Mouse (Mus musculus) cerebral cortex, adult 2 months (tissue): Measurements from ENCODE around the gene Rc3h1.

Experiments used
- WGBS: fragments of 180-500 bp; shearing (Covaris S2); methylation state at CpG from one replicate; pipeline ENCODE4 v1.1.7; 2018; 5-methylcytosine and 5-hydroxymethylcytosine counted together

Rc3h1 gene

DNA sequence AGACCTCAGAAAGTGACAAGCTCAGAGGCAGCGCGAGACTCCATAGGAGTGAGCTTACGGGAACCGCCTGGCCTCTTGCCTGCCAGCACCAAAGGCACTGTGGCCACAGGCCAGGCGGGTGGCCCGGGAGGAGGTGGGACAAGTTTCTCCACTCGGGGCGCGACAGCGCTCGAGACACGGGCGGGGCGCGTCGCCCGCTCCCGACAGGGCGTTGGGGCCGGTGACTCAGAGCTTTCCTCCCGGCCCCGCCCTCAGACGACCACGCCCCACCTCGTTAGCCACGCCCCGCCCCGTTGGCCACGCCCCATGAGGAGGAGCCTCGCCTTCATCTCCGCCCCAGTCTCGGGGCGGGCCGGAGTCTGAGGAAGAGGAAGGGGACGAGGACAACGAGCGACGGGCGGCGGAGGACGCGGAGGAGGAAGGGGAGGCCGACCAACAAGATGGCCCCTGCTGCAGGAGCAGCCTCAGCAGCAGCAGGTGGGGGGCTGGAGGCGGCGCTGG is at the start of gene Rc3h1:
Gene Rc3h1, plus strand, starts transcription at position 362 of the 501 bp plus-strand sequence.
- WGBS: under 1% methylated on average over 45 of the region's 45 CpGs

DNA sequence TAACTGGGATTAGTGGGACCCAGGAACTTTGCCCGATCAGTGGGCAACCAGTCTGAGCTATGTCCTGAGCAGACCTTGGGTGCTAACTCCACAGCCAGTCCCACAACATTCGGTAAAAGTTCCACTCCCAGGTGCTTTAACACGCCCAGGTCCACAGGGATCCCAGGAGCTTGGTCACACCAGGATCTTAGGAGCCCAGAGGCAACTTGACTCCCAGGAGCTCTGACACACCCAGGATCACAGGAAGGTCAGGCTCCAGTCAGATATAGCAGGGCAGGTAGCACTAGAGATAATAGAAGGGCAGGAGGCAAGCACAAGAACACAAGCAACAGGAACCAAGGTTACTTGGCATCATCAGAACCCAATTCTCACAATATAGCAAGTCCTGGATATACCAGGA is 48.1 kb upstream of the Rc3h1 start:
- 96% methylated on average over 3 of the region's 3 CpGs for WGBS

DNA sequence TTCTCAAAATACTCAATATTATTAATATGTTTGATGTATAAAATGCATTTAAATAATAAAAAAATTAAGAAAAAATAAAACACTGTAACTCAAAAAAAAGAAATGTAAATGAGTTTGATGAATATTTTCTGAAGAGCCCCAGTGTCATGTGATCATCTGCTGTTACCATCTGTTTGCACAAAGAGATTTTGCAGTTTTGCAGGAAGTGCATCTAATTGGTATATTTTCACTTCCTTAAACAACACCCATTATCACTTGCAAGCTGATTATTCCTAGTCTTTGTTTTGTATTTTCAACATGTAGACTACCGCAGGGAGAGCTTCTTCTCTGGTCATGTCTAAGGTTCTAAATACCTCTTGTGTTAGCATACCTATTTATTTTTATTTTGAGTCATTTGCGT is 45.1 kb upstream of the Rc3h1 start:
- WGBS: 94% methylated on average over 2 of the region's 2 CpGs

DNA sequence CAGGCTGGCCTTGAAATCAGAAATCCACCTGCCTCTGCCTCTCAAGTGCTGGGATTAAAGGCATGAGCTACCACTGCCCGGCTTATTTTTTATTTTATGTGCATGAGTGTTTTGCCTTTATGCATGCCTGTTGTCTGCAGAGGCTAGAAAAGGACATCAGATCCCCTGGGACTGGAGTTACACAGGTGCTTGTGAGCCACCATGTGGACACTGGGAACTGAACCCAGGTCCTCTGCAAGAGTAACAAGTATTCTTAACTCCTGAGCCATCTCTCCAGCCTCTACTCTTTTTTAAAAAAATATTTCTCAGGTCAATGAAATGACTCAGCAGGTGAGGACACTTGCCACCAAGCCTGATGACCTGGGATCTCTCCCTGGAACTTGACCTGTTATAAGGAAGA is 44.6 kb upstream of the Rc3h1 start:
- WGBS: 93% methylated on average over 1 of the region's 1 CpGs

DNA sequence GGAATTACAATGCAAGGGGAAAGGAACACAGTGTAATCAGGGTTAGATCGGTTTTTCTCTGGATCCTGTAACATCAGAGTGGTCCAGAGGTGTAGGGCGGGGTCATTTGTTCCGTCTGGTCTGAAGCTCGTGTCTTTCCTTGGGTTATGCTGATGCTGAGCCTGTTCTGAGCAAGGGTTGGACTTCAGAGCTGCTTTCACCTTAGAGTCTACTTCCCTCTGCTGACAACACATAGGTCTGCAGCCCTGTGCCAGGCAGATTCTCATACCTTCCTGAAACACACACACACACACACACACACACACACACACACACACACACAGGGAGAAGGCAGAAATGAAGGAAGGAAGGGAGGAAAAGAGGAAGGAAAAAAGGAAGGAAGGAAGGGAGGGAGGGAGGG is 43.2 kb upstream of the Rc3h1 start:
- 63% methylated on average over 4 of the region's 4 CpGs for WGBS

DNA sequence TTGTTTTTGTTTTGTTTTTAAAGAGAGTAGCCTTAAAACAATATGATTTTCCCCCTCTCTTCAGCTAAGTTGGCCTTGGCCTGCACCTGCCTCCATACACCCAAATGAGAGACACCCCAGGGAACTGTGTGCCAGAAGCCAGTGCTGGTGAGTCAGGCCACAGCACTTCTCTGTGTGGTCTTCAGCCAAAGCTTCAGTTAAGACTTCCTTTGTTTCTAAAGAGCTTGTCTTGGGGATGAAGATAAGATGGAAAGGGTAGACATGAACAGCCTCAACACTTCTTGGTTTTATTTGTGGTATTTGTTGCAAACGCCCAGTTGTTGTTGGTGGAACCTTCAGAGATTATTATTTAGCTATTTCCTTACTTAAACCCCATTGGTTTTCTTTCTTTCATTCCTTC is 31.5 kb upstream of the Rc3h1 start:
- WGBS: 85% methylated on average over 1 of the region's 1 CpGs

DNA sequence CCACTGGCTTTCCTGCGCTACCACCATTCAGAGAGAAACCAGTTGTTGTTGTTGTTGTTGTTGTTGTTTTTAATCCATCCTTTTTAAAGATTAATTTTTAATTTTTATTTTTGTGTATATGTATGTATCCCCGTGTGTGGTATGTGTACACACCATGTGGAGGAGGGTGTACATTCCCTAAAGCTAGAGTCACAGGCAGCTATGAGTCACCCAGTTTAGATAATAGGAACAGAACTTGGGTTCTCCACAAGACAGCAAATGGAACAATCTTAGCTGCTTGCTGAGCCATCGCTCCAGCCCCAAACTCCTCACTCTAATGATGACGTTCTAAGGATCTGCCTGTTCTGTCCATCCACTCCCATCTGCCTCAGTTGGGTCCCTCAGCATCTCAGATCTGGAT is 29.2 kb upstream of the Rc3h1 start:
- 82% methylated on average over 4 of the region's 4 CpGs for WGBS

DNA sequence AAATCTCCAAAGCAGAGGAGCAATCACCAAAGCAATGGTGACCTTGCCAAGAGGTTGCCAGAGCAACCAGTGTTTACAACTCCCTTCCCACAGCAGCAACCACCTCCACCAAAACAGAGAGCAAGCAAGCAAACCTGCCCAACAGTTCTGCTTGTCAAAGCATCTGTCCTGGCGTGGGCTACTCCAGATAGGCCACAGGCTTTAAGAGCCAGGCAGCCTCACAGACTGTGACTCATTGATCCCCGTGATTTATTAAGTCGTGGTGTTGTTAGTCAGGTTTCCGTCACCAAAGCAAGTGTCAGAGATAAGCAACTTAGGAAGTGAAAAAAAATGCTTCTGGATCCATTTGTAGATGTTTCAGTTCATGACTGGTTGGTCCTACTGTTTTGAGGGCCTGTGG is 27.7 kb upstream of the Rc3h1 start:
- WGBS: 88% methylated on average over 4 of the region's 4 CpGs

DNA sequence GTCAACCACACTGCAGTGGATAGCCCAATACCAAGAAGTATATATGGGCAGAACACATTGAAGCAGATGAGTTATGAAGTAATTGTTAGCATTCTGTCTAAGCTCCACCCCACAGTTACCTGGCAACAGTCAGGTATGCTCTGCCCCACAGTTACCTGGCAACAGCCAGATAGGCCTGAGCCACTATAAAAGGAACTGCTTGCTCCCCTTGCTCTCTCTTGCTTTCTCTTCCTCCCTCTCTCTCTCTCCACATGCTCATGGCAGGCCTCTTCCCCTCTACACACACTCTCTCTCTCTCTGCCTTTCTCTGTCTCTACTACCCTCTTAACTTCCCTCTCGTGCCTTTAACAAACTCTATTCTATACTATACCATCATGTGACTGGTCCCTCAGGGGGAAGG is 24.8 kb upstream of the Rc3h1 start:
- WGBS: 65% methylated on average over 1 of the region's 1 CpGs

DNA sequence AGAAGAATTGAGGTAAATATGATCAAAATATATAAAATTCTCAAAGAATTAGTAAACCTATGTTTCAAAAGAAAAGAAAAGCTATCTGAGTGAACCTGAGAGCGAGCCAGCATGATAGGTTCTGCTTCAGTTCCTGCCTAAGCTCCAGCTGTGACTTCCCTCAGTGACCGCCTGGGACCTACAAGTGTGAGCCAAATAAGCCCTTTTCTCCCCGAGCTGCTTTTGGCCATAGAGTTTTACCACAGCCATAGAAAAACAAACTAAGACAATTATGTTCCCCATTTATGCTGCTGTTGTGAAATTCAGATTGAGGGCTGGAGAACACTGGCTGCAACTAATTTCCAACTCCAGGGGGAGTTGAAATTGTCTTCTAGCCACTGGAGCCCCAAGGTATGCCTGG is 24.2 kb upstream of the Rc3h1 start:
- WGBS: 73% methylated on average over 3 of the region's 3 CpGs

DNA sequence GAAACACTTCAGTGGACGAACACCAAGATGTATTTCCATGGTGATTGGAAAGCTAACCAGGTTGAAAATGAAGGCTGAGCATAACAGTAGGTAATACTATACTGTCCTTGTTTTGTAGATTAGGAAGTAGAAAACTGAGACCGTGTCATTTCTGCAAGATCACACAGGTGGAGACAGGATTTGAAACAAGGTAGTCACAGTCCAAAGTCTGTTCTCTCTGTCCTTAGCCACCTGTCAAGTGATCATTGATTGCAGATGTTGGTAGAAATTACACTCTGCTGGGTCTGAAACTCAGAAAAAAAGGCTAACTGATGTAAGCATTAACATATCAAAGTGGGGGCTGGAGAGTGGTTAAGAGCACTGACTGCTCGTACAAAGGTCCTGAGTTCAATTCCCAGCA is 21.9 kb upstream of the Rc3h1 start:
- 72% methylated on average over 3 of the region's 3 CpGs for WGBS

DNA sequence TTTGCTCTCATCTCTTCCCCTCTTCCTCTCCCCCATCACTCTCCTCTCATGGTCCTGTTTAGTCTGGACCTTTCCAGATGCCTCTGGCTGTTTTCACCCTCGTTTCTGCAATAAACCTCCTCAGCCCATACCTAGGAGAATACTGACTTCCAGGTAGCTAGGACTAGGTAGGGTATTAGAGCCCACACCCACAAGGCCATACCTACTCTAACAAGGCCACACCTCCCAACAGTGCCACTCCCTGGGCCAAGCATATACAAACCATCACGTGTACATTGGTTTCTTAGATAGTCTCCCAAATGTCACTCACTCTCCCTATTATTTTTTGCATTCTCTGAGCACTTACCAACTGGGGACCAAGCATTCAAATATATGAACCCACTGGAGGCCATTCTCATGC is 21.2 kb upstream of the Rc3h1 start:
- 68% methylated on average over 2 of the region's 2 CpGs for WGBS

DNA sequence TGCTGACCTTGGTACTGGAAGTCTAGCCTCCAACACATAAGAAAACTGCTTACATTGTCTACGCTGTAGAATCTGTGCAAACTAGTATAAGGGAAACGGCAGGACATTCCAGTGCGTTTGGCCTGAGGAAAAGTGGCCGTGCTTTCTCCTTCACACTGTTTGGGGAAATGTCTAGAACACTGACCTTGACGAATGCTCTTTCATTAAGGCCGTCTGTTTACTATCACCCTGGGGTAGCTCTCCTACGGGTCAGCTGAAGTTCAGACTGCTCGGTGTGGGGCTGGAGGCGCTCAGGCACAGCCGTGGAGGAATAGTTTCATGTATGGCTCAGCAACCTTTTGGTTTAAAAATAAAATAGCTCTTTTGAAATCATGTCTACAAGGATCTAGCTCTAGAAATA is 6.5 kb upstream of the Rc3h1 start:
- 84% methylated on average over 10 of the region's 10 CpGs for WGBS

DNA sequence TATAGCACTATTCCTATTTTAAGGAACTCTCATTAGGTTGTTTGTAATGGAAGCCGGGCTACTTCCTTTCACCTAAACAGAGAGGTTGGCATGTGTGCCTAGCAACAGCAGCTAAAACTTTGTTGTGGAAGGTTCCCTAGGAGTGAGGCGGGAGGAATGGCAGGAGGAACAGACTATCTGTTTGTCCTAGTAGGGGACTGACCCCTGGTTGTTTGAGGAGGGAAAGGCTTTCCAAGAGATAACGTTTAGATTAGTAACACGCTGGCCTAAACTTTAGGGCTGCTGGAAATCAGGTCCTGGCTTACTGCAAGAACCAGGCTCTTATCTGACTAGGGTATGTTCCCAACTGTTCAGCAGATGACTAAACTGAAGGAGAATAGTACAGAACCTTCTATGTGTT is 2.2 kb upstream of the Rc3h1 start:
- WGBS: 66% methylated on average over 4 of the region's 4 CpGs

DNA sequence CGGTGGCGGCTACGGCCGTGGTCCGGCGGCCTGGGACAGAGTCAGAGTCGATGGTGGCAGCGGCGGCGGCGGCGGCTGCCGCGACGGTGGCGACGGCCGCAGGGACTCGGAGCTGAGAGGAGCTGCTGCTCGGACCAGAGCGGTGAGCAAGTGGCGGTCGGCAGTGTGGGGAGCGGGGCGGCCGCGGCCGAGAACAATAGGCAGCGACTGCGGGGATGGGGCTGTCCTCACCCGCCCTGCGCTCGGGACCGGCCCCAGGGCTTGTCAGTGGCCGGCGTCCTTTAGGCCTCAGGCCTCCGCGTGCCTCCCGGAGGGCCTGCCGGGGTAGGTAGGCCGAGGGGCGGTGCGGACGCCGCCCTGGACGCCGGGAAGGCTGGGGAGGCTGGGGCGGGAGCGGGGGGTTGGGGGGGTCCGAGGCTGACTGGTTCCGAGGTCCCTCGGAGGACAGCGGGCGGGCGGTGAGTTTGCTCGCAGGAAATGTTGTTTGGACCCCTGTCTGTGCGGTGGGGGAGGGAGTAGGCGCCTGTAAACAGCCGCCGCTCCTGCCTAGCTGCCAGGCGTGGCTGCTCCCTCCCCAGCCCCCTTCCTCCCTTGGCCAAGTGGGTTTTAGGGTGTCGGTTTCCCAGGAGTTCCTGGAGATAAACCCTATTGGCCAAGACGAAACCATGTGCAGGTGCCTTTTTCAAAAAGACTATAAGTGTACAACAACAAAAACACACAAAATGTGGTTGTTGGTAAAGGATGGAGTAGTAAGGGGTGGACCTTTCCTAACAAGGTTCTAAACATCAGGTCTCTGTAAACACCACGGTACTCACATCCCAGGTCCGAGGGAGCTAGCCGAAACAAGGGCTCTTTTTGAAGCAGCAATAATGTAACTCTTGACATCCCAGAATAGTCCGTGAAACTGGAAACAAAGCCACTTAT is 602 bp downstream of the Rc3h1 start:
- WGBS: under 1% methylated on average over 65 of the region's 67 CpGs

DNA sequence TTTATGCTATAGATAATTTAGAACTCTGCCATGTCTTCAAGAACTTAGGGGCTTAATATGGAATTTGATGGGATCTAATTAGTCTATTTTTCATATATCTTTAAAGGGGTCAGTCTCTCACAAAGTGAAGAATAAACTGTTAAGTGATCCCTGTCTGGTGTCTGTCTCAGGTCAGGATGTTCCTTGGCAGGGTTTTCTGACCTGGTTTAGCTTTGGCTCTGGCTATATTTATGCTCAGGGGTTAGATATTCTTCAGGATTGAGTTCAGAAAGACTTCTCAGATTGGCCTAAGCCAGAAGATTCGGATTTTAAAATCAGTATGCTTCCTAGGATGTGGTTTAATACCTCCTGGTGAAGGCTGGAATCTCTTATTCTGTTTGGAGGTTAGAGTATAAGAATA is 4.0 kb downstream of the Rc3h1 start:
- 82% methylated on average over 1 of the region's 1 CpGs for WGBS

DNA sequence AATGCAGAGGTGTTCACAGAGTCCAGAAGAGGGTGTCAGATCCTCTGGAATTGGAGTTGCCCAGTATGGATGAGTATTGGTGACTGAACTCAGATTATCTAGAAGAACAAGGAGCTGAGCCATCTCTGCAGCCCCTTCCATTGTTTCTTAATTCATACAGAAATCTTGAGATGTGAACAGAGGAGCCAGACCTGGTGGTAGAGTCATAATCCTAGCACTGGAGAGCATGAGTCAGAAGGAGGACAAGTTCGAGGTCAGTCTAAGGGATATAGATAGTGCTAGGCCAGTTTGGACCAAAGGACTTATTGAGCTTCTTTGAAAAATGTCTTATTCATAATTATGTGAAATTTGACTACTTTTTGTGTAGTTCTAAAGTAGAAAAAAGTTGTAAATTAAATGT is 4.6 kb downstream of the Rc3h1 start:
- WGBS: 81% methylated on average over 1 of the region's 1 CpGs

DNA sequence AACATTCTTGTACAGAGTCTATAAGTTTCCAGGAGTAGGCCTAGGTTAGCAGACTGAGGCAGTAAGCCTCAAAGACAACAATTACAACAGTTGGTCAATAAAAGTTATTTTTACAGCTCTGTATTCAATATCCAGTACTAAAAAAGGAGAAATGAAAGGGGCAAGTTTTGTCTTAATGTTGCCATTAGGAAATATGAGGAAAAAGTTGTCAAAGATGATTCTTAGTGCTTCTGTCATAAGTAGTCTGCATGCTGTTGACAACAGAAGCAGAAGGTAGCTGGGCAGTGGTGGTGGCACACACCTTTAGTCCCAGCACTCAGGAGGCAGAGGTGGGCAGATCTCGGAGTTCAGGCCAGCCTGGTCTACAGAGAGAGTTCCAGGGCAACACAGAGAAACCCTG is 13.2 kb downstream of the Rc3h1 start:
- WGBS: 91% methylated on average over 1 of the region's 1 CpGs

DNA sequence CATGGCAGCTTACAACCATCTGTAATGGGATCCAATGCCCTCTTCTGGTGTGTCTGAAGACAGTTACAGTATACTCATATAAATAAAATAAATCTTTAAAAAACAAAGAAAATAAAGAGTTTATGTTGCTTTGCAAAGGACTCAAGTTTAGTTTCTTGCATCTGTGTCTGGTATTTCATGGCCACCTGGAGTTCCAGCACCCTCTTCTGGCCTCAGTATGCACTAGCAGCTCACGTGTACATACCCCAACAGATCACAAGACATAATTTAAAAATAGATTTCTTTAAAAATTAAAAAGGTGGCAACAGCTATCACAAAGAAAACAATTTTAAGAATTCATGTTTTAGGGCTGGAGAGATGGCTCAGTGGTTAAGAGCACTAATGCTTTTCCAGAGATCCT is 15.7 kb downstream of the Rc3h1 start:
- 92% methylated on average over 1 of the region's 1 CpGs for WGBS

DNA sequence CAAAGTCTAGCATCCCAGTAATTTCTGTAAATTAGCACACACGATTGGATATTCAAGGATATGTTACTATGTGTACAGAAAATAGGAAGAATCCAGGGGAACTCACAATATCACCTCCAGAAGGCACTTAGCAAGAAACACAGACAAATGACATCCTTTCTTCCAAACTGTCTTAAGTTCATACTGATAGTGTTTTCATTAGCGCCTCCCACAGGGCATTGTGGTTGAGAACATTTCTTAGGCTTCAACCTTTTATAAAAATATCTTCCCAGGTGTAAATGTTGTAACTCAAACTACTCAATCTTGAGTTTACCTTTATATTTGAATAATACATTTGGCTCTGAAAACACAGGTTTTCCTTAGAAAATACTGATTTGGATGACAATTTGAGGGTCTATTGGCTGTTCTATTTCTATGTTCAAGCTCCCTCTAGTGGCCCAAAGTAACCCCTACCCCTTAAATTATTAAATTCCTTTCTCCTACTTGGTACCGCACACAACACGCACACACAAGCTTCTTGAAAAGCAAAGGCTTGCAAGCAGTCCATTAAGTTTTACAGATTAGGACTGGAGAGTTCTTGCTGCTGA is 27.8 kb downstream of the Rc3h1 start:
- 53% methylated on average over 4 of the region's 4 CpGs for WGBS

DNA sequence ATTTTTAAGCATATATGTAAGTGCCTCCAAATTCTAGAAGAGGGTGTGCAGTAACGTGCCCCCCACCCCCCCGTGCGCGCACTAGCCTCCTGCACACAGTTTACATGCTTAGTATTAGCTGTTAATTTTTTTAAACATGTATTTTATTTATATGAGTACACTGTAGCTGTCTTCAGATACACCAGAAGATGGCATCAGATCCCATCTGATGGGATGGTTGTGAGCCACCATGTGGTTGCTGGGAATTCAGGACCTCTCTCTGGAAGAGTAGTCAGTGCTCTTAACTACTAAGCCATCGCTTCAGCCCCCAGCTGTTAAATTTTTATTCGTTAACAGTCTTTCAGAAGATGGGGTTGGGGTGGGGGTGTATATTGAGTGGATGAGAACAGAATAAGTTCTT is 29.3 kb downstream of the Rc3h1 start:
- 84% methylated on average over 6 of the region's 6 CpGs for WGBS

DNA sequence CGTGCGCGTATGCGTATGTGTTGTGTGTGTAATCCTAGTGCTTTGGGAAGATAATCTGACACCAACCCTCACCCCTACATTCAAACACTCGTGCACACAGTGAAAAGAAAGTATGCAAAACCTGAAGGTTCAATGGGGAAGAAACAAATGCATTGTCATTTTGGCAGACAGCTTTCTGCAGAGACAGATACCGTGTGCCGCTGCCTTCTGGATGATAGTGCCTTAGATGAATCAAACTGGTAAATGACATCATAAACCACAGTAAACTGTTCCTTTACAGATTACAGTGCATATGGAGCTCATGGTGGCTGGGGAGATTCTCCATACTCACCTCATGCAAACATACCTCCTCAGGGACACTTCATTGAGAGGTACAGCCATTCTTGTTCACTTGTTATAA is 57.0 kb downstream of the Rc3h1 start:
- WGBS: 83% methylated on average over 7 of the region's 7 CpGs

DNA sequence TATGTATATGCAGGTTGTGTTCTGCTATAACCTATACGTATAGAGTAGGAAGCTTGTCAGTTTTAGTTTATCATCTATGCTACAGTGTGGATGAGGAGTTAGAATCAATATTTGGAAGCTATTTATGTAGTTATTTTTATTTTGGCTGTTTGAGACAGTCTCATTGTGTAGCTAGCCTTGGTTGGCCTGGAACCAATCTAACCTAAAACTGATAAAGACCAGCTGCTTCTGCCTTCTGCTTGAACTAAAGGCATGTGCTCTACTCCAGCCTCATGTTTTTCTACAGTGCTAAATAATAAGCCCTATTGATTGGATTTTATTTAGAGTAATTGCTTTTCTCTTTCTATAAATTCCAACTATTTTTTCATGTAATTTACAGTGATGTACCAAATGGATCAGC is 61.0 kb downstream of the Rc3h1 start:
- WGBS: 79% methylated on average over 1 of the region's 1 CpGs
